Mouse (Mus musculus) erythroblast, embryonic 14.5 days (primary cell): Measurements from ENCODE around the gene Nr6a1.

ENCODE experiments used
- GATA1 ChIP-seq: IDR thresholded peaks from 2 replicates; pipeline ENCODE4 v1.6.1; 2012; ENCODE audit warnings: low read length, inconsistent platforms, mixed read lengths
- TAL1 ChIP-seq: IDR thresholded peaks from 3 replicates; pipeline ENCODE4 v1.6.1; 2012; ENCODE audit warnings: low read length, inconsistent platforms, mixed read lengths

GRCm38 (mm10) chr2:38923471-38923870, 4.0 kb downstream of the Nr6a1 start:
- TF ChIP-seq GATA1 (no peak), TAL1 (no peak)
